Mouse (Mus musculus) heart, adult 2 months (tissue): ENCODE data around the gene Mest.

Experiments used
- CTCF ChIP-seq: fragments of 200-600 bp; IDR thresholded peaks from 2 replicates; pipeline ENCODE4 v1.8.1; 2022; ENCODE audit warnings: antibody characterized with exemption, mild to moderate bottlenecking, moderate library complexity
- EP300 ChIP-seq: fragments of 200-500 bp; IDR thresholded peaks from 2 replicates; pipeline ENCODE4 v1.6.1; 2011; ENCODE audit warnings: low read depth, low read length, control low read depth; ENCODE audit not compliant: insufficient read depth
- POLR2A ChIP-seq: fragments of 200-500 bp; IDR thresholded peaks from 2 replicates; pipeline ENCODE4 v1.6.1; 2011; ENCODE audit warnings: mild to moderate bottlenecking, low read depth, low read length, control low read depth; ENCODE audit not compliant: insufficient read depth

GRCm38 (mm10) chr6:30687198-30687597 is 36.1 kb upstream of the Mest start:
- no peak for TF ChIP-seq POLR2A
- TF ChIP-seq CTCF = no peak
- no peak for TF ChIP-seq EP300
